Mouse (Mus musculus) monocyte, adult 2 months (primary cell): ENCODE measurements around the gene Cpt1b.

Experiments used
- DNase-seq, 2 experiments: peaks; one replicate each; pipeline ENCODE4 v3.0.0; 2022; ENCODE audit warnings: low spot score in 2 of 2, low read depth in 1 of 2

Gene Cpt1b

DNA sequence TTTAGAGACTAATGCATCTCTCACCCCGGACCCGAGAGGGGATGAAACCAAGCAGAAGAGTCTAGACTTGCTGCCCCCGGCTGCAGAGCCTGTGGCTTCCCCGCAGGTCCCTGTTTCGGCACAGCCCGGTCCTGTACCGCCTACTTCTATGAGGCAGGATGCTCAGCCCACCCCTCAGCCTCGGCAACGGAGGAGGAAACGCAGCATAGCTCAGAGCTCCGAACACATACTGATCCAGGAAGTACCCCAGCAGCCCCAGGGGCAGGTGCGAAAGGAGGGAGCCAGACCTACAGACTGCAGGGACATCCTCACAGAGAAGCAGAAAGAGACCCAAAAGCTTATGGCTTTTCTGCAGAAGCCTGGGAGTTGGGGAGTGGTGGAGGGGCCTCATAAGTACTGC, 38.5 kb downstream of the Cpt1b start:
- no peak for DNase-seq

DNA sequence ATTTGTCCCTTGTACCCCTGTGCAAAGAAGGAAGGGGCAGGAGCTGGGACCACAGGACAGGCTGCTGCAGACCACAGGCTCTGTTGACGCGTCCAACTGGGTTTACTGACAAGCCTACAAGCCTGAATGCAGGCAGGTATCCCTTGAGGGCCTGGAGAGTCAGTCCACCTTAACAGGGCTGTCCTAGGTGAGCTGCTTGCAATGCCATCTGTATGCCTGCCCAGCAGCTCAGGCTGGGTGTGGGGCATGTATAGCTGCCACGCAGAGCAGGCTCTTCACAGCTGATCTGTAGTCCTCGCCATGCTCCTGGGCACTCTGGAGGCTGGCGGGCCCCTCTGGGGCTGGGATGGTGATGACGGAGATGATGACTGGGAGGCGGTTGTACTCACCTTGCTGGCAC, 41.0 kb downstream of the Cpt1b start, which contains the start of gene Klhdc7b:
Klhdc7b (plus strand) TSS at position 301 of the 400 bp plus-strand sequence.
- DNase-seq: no peak

GRCm38 (mm10) chr15:89379429-89379828, 46.2 kb downstream of the Cpt1b start:
- no peak for DNase-seq

- DNase-seq: no peak
These were observed 46.7 kb downstream of the Cpt1b start, which contains the start of gene Odf3b for GRCm38 (mm10) chr15:89378831-89379401. Gene Odf3b, minus strand, starts transcription at chr15:89379282.

DNA sequence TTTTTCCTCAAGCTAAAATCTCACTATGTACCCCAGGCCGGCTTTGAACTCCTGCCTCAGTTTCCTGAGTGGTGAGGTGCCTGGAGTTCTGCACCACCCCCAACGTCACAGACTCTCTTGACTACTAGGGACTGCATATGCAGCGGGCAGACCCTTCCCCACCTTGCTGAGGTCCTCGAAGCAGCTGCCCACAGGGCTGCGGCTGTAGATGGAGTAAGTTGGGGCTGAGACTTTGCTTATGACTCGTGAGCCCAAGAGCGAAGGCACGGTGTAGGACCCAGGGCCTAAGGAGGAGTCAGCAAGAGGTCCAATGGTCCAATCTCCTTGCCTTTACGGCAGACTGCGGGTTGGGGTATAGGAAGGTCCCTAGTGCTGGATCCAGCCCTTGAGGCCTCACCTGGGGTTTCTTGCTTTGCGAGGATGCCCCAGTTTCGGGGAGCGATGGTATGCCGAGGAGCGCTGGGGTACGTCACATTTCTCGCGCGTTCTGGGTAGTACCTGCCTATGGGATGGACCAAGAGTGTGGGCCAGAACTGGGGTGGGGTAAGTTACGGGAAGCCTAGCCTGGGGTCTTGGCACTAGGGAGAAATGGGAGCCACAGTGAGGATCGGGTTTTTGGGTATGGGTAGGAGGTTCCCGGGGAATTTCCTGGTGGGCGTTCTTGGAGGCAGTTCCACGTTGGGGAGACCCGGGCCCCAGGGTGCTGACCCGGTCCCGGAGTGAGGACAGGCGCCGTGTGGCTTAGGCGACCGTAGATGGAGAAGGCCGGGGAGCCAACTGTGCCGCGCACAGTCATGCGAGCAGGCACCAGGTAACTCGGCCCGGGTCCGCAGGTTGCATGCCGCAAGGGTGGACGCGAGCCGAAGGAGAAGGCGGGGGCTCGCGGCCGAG, 47.5 kb downstream of the Cpt1b start:
- no peak for DNase-seq

GRCm38 (mm10) chr15:89377362-89377761, 48.3 kb downstream of the Cpt1b start:
- DNase-seq: no peak

- DNase-seq: no peak
These were observed 48.7 kb downstream of the Cpt1b start, which contains the start of gene Tymp for GRCm38 (mm10) chr15:89376957-89377356. Gene Tymp, minus strand, starts transcription at chr15:89377039.

DNA sequence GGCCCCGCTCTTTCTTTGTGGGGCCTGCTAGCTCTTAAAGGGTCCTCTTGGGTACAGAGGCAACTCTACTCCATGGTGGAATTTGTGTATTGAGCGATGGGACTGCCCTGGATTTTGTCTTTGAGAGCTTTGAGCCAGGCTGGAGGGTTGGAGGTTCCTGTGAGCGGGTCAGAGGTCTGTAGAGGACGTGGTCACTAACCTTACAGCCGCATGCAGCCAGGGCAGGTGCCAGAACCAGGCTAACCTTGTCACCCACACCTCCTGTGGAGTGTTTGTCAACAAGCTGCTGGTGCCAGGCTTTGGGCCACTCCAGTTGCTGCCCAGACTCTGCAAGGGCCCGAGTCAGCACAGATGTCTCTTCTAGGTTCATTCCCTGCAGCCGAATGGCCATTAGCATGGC, 49.6 kb downstream of the Cpt1b start:
- no peak for DNase-seq

GRCm38 (mm10) chr15:89374801-89375534, 50.7 kb downstream of the Cpt1b start:
- DNase-seq: no peak

- no peak for DNase-seq
These were observed 51.3 kb downstream of the Cpt1b start for GRCm38 (mm10) chr15:89374340-89374739.

- peak; percentile 71 to 86 for DNase-seq
These were observed 51.9 kb downstream of the Cpt1b start, which contains the start of gene Sco2 for GRCm38 (mm10) chr15:89373762-89374248. Gene Sco2, minus strand, starts transcription at chr15:89373846.

DNA sequence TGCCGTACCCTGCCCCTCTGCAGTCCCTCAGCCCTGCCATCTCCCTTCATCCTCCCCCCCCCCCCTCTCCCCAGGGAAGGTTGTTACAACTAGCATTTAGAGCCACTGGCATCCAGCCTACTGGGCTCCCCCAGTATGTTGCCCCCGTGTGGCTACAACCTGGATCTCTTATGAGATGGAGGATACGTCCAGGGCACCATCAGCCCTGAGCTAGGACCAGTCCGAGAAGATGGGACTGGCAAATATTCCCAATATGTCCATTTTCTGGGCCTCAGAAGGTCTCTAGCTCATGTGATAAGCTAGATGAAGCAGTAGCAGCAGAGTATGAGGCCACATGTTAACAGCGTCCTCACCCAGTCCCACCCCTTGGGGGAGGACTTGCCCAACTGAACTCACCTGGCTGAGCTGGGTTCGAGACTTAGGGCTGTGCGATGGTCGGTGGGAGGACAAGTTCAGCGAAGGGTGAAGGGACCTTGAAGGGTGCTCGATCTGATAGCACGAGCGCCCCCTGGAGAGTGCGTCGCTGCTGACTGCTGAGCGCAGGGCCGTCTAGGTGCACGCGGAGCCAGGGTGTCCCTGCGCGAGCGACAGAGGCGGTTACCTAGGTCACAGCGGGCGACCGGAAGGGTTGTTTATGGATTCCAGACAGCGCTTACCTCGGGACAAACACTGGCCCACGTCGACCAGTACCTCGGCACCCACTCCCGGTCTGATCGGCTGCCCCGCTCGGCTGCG, 52.5 kb downstream of the Cpt1b start:
- DNase-seq: peak; percentile 55 to 75

- no peak for DNase-seq
These were observed 53.1 kb downstream of the Cpt1b start for GRCm38 (mm10) chr15:89372536-89372935.

DNA sequence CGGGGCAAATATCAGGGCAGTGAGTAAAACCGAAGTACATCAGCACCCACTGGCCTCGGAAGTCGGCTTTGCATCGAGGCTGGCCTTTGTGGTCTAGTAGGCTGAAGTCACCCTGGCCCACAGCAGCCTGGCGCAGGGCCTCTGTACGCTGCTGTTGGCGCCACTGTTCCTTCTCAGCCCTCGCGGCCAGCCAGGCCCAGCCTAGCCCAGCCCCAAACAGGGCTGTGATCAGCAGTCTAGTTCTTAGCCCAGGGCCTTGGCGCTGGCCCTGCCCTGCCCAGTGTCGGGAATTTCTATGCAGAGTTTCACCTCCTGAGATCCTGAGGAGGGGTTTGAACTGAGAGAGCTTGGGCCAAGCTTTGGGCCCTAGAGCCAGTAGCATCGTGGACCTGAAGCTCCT, 53.6 kb downstream of the Cpt1b start:
- DNase-seq: no peak
